Mouse (Mus musculus): Measurements from ENCODE around the gene Hmga1b. TPM values are rescaled to one million over a fixed set of nuclear protein-coding genes. Genes with fewer than 3 reads are reported as not detected.
"Not testable (repeated sequence)": the region's sequence is repeated elsewhere in the genome, so short reads cannot be mapped to it uniquely, and the experiment has no call there.

Hmga1b gene
- polyA plus RNA-seq (2015; fragmentation: Nextera tagmentation; extraction: Ambion mirVana): 3.9 and 5.0 TPM in 2 replicates

GRCm38 (mm10) chr11:120762672-120763041, at the start of gene Hmga1b:
TSS of gene Hmga1b (plus strand) at chr11:120762794.
- not testable (repeated sequence) for H3K4me3 ChIP-seq (ENCODE audit: low read length); H3K4me1 ChIP-seq (replicated peaks; ENCODE audit: control insufficient read depth, insufficient read depth, low read length); H3K36me3 ChIP-seq (ENCODE audit: control insufficient read depth, insufficient read depth, low read length); H3K27me3 ChIP-seq (ENCODE audit: control insufficient read depth, insufficient read depth, low read depth, low read length); H3K9ac ChIP-seq (ENCODE audit: low read length)
- whole genome bisulfite sequencing: 7% methylated on average over 14 of the region's 14 CpGs
- Histone ChIP-seq H3K9me3 (ENCODE audit: control insufficient read depth, low read length) (peaks cover 17% of the 10 kb centered on the region; the same call in 1 of the 2 replicates), H3K4me2 (ENCODE audit: low read depth, low read length) (peak within 1 kb of the TSS; percentile 16), H3K27ac (ENCODE audit: low read length) (0 out of 2 replicates have a peak within 1 kb of the TSS, but pooled peaks have one; percentile 21)
- ATAC-seq (ENCODE audit: low read depth): peak; percentile 34; the same call in 1 of the 2 replicates

DNA sequence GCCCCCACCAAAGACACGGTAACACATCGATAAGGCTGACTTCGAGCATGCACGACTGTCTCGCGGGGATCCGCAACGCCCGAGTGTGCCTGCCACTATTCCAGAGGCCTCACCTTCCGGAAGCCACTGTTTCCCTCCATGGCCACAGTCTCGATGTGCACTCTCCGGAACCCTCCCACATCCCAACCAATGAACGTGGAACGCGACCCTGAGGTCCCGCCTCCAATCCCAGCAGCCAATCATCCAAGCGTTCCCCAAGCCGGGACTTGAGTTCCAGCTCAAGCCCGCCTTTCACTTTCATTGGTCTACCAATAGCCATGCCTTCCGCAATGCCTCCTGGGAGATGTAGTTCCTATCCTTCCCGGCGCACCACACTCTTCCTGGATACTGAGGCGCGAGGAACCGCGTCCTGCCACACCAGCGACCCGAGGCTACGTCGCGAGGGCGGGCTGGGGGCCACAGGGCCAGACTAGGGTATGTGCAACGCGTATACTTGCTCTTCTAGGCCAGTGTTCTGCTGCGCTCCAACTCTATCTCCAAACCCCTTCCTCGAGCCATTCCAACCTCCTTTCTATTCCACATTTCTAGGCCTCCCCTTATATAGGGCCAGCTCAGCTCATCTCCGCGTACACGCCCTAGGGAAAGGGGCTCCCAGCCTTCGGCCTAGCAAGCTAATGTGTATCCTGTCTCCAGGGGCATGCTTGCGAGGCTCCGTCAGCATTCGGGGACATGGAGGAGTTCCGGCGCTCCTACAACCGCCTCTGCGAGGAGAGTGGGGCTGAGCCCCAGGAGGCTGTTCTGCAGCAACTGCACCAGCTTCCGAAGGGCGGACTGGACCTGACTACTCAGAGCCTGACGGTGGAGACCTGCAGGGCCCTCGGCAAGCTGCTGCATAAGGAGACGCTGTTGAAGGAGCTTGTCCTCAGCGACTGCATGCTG, 48.7 kb upstream of the Hmga1b start, which contains the start of the genes Cenpx and Lrrc45:
Gene Cenpx, minus strand, starts transcription at position 159 of the 939 bp plus-strand sequence.
Gene Lrrc45, plus strand, starts transcription at position 346 of the 939 bp plus-strand sequence.
- Histone ChIP-seq H3K9ac (ENCODE audit: low read length) (peak within 1 kb of the TSS; percentile 79), H3K4me1 (replicated peaks; ENCODE audit: control insufficient read depth, insufficient read depth, low read length) (peaks cover 16% of the 10 kb centered on the region), H3K36me3 (ENCODE audit: control insufficient read depth, insufficient read depth, low read length) (peaks cover 15% of the 10 kb centered on the region), H3K9me3 (ENCODE audit: control insufficient read depth, low read length) (no peaks in the 10 kb centered on the region), H3K27me3 (ENCODE audit: control insufficient read depth, insufficient read depth, low read depth, low read length) (no peaks in the 10 kb centered on the region), H3K4me3 (ENCODE audit: low read length) (peak within 1 kb of the TSS; percentile 64), H3K4me2 (ENCODE audit: low read depth, low read length) (peak within 1 kb of the TSS; percentile 97), H3K27ac (ENCODE audit: low read length) (peak within 1 kb of the TSS; percentile 50)
- WGBS: 1% methylated on average over 53 of the region's 53 CpGs
- peak; percentile 97 for ATAC-seq (ENCODE audit: low read depth)

GRCm38 (mm10) chr11:120714546-120714945, 48.0 kb upstream of the Hmga1b start:
- peaks cover 16% of the 10 kb centered on the region for H3K4me1 ChIP-seq (replicated peaks; ENCODE audit: control insufficient read depth, insufficient read depth, low read length)
- WGBS: 30% methylated on average over 10 of the region's 10 CpGs
- H3K9me3 ChIP-seq (ENCODE audit: control insufficient read depth, low read length): no peaks in the 10 kb centered on the region
- peaks cover 17% of the 10 kb centered on the region for H3K36me3 ChIP-seq (ENCODE audit: control insufficient read depth, insufficient read depth, low read length)
- peak overlapping the region; percentile 96 for H3K4me2 ChIP-seq (ENCODE audit: low read depth, low read length)
- no peaks in the 10 kb centered on the region for H3K27me3 ChIP-seq (ENCODE audit: control insufficient read depth, insufficient read depth, low read depth, low read length)
- no peak for ATAC-seq (ENCODE audit: low read depth)
- no peak overlapping the region for H3K27ac ChIP-seq (ENCODE audit: low read length)
- H3K4me3 ChIP-seq (ENCODE audit: low read length): peak overlapping the region; percentile 64
- H3K9ac ChIP-seq (ENCODE audit: low read length): peak overlapping the region; percentile 79

- no peak overlapping the region for H3K9ac ChIP-seq (ENCODE audit: low read length)
- no peak overlapping the region for H3K4me2 ChIP-seq (ENCODE audit: low read depth, low read length)
- no peaks in the 10 kb centered on the region for H3K27me3 ChIP-seq (ENCODE audit: control insufficient read depth, insufficient read depth, low read depth, low read length)
- H3K27ac ChIP-seq (ENCODE audit: low read length): no peak overlapping the region
- H3K4me1 ChIP-seq (replicated peaks; ENCODE audit: control insufficient read depth, insufficient read depth, low read length): peaks cover 16% of the 10 kb centered on the region
- H3K36me3 ChIP-seq (ENCODE audit: control insufficient read depth, insufficient read depth, low read length): peaks cover 17% of the 10 kb centered on the region
- ATAC-seq (ENCODE audit: low read depth): no peak
- WGBS: 90% methylated on average over 9 of the region's 9 CpGs
- no peaks in the 10 kb centered on the region for H3K9me3 ChIP-seq (ENCODE audit: control insufficient read depth, low read length)
- H3K4me3 ChIP-seq (ENCODE audit: low read length): no peak overlapping the region
Measured at GRCm38 (mm10) chr11:120715131-120715530, 47.5 kb upstream of the Hmga1b start.

DNA sequence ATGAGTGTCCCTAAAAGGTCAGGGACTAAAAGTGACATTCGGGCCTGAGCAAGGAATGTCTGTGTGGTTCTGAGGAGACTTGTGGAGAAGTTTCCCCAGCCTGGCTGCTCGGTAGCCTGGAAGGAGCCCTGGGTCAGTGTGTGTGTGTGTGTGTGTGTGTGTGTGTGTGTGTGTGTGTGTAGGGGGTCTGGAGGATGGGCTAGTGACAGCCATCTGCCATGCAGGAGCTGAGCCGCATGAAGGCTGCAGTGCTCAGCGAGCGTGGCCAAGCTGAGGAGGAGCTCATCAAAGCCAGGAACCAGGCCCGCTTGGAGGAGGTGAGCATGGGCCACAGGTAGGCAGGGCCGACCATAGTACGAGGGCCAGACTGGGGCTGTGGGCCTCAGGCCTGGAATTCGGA, 43.4 kb upstream of the Hmga1b start:
- no peak overlapping the region for H3K27ac ChIP-seq (ENCODE audit: low read length)
- no peaks in the 10 kb centered on the region for H3K9me3 ChIP-seq (ENCODE audit: control insufficient read depth, low read length)
- peaks cover 17% of the 10 kb centered on the region for H3K36me3 ChIP-seq (ENCODE audit: control insufficient read depth, insufficient read depth, low read length)
- H3K4me3 ChIP-seq (ENCODE audit: low read length): no peak overlapping the region
- H3K4me1 ChIP-seq (replicated peaks; ENCODE audit: control insufficient read depth, insufficient read depth, low read length): peaks cover 25% of the 10 kb centered on the region
- no peak overlapping the region for H3K9ac ChIP-seq (ENCODE audit: low read length)
- no peak overlapping the region for H3K4me2 ChIP-seq (ENCODE audit: low read depth, low read length)
- WGBS: 92% methylated on average over 9 of the region's 9 CpGs
- H3K27me3 ChIP-seq (ENCODE audit: control insufficient read depth, insufficient read depth, low read depth, low read length): peaks cover 4% of the 10 kb centered on the region
- ATAC-seq (ENCODE audit: low read depth): no peak

GRCm38 (mm10) chr11:120719841-120720376, 42.7 kb upstream of the Hmga1b start:
- 83% methylated on average over 13 of the region's 13 CpGs for WGBS
- ATAC-seq (ENCODE audit: low read depth): no peak

DNA sequence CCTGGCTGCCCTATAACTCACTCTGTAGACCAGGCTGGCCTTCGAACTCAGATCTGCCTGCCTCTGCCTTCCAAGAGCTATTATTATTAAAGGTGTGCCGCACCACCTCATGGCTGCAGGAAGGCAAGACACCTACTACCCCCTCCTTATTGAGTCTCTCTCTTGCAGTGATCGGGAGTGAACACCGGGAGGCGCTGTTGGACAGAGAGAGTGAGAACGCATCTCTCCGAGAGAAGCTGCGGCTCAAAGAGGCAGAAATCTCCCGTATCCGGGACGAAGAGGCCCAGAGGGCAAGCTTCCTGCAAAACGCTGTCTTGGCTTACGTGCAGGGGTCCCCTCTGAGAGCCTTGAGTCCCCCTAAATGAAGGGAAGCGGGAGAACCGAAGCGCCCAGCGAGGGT, 42.1 kb upstream of the Hmga1b start:
- no peaks in the 10 kb centered on the region for H3K9me3 ChIP-seq (ENCODE audit: control insufficient read depth, low read length)
- peak overlapping the region; percentile 76 for H3K9ac ChIP-seq (ENCODE audit: low read length)
- peak overlapping the region; percentile 98 for H3K4me2 ChIP-seq (ENCODE audit: low read depth, low read length)
- ATAC-seq (ENCODE audit: low read depth): peak; percentile 24
- H3K4me3 ChIP-seq (ENCODE audit: low read length): peak overlapping the region; percentile 67
- peaks cover 17% of the 10 kb centered on the region for H3K36me3 ChIP-seq (ENCODE audit: control insufficient read depth, insufficient read depth, low read length)
- WGBS: 11% methylated on average over 17 of the region's 17 CpGs
- peaks cover 18% of the 10 kb centered on the region for H3K4me1 ChIP-seq (replicated peaks; ENCODE audit: control insufficient read depth, insufficient read depth, low read length)
- peaks cover 4% of the 10 kb centered on the region for H3K27me3 ChIP-seq (ENCODE audit: control insufficient read depth, insufficient read depth, low read depth, low read length)
- peak overlapping the region; percentile 49 for H3K27ac ChIP-seq (ENCODE audit: low read length)

More at GRCm38 (mm10) chr11:120719841-120720376, 42.7 kb upstream of the Hmga1b start:
- no peak overlapping the region for H3K27ac ChIP-seq (ENCODE audit: low read length)
- H3K4me2 ChIP-seq (ENCODE audit: low read depth, low read length): no peak overlapping the region
- peaks cover 19% of the 10 kb centered on the region for H3K4me1 ChIP-seq (replicated peaks; ENCODE audit: control insufficient read depth, insufficient read depth, low read length)
- peaks cover 17% of the 10 kb centered on the region for H3K36me3 ChIP-seq (ENCODE audit: control insufficient read depth, insufficient read depth, low read length)
- H3K27me3 ChIP-seq (ENCODE audit: control insufficient read depth, insufficient read depth, low read depth, low read length): peaks cover 4% of the 10 kb centered on the region
- H3K4me3 ChIP-seq (ENCODE audit: low read length): no peak overlapping the region
- no peak overlapping the region for H3K9ac ChIP-seq (ENCODE audit: low read length)
- H3K9me3 ChIP-seq (ENCODE audit: control insufficient read depth, low read length): no peaks in the 10 kb centered on the region

DNA sequence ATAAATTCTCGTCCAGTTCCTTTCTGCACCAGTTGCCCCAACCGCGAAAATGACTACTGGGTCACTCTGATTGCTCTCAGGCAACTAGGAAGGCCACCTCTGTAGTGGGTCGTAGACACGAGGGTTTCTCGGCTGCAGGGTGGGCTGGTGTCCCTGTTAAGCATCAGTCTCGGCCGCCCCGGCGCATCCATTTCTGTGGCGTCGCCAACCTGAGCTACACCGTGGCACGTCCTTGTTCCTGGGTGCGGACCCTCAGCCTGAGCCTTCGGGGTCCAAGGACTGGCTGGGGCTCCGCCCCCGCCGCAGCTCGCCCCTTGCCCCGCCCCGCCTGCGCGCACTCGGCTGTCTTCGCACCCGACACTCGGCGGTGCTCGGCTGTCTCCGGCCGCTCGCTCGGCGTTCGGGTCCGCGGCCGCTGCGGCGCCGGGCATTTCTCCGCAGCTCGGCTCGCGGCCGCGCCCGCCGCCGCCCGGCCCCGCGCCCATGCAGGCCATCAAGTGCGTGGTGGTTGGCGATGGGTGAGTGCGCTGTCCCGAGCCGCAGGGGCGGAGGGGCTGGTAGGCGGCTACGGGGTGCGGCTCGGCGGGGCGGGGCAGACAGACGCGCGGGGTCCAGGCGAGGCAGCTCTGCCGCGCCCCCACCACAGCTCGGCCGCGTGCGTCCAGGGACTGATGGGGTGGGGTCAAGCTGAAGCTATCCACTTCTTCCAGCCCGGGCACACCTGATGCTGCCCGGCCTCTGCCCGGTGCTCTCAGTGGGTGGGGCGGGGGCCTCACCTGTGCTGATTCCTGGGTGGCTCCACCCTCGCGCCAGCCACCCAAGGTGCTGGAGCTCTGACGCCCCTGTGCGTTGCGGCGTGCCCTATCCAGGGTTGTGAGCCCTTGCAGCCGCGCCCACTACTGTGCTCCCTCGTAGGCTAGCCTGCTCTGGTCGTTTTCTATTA, 41.2 kb upstream of the Hmga1b start, which contains the start of gene Rac3:
Gene Rac3, plus strand, starts transcription at position 347 of the 943 bp plus-strand sequence.
- peak; percentile 80 for ATAC-seq (ENCODE audit: low read depth)
- peak within 1 kb of the TSS; percentile 98 for H3K4me2 ChIP-seq (ENCODE audit: low read depth, low read length)
- peaks cover 4% of the 10 kb centered on the region for H3K27me3 ChIP-seq (ENCODE audit: control insufficient read depth, insufficient read depth, low read depth, low read length)

More for the DNA sequence above, 41.2 kb upstream of the Hmga1b start, which contains the start of gene Rac3:
- under 1% methylated on average over 83 of the region's 90 CpGs for WGBS
- H3K4me1 ChIP-seq (replicated peaks; ENCODE audit: control insufficient read depth, insufficient read depth, low read length): peaks cover 21% of the 10 kb centered on the region
- no peaks in the 10 kb centered on the region for H3K9me3 ChIP-seq (ENCODE audit: control insufficient read depth, low read length)
- H3K4me3 ChIP-seq (ENCODE audit: low read length): peak within 1 kb of the TSS; percentile 67
- H3K36me3 ChIP-seq (ENCODE audit: control insufficient read depth, insufficient read depth, low read length): peaks cover 17% of the 10 kb centered on the region
- peak within 1 kb of the TSS; percentile 76 for H3K9ac ChIP-seq (ENCODE audit: low read length)
- H3K27ac ChIP-seq (ENCODE audit: low read length): peak within 1 kb of the TSS; percentile 66

Data from lung, embryonic 16.5 days (tissue).